Mouse (Mus musculus): ENCODE measurements around the gene Fkbp8. TPM values are rescaled to one million over a fixed set of nuclear protein-coding genes. Genes with fewer than 3 reads are reported as not detected.

The Fkbp8 gene
- polyA plus RNA-seq, 1 experiment: 256 TPM

DNA sequence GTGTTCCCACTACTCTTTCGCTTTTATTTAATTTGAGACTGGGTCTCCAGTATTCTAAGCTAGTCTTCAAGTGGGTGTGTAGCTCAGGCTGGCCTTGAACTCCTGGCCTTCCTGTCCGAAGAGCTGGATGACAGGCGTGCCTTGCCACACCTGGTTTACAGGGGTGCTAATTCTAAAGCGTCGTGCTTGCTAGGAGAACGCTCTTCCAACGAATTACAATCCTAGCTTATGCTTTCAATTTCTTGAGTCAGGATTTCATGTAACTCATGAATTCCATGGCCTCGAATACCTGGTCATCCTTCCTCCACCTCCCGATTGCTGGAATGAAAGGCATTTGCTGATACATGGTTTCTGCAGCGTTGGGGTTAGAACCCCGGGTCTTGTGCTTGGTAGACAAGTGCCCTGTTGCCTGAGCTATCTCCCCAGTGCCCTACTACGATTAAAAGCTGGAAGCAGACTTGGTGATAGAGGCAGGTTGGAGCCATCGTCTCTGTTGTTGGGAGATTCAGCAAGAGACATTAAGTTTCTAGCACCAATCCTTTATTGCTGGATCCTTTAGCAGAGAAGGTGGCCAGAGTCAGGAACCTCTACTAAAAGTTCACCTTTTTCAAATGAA lies 766 bp downstream of the Fkbp8 start:
- Histone ChIP-seq H3K79me2 (ENCODE audit: control insufficient read depth, insufficient read depth) (peaks cover 38% of the 10 kb centered on the region), H3ac (ENCODE audit: control insufficient read depth, insufficient read length, low read depth) (peak overlapping the region; percentile 96)
- TF ChIP-seq USF1 (IDR thresholded peaks at IDR 0.05; ENCODE audit: low read depth): no peak
- TF ChIP-seq FOSL1 (IDR thresholded peaks at IDR 0.05; ENCODE audit: insufficient read depth, low read length, poor library complexity, severe bottlenecking): no peak
- TF ChIP-seq MYOD1 (IDR thresholded peaks at IDR 0.05; ENCODE audit: control insufficient read depth, insufficient read length, low read depth): no peak
- no peak for TF ChIP-seq MYOG (IDR thresholded peaks at IDR 0.05; ENCODE audit: control insufficient read depth, extremely low read depth, insufficient read length)
- no peak for TF ChIP-seq CTCF (IDR thresholded peaks at IDR 0.05; ENCODE audit: control insufficient read depth, insufficient read depth, insufficient read length)
- no peak for TF ChIP-seq CEBPB (IDR thresholded peaks at IDR 0.05; ENCODE audit: low read depth)
- TF ChIP-seq MAX (IDR thresholded peaks at IDR 0.05): no peak

DNA sequence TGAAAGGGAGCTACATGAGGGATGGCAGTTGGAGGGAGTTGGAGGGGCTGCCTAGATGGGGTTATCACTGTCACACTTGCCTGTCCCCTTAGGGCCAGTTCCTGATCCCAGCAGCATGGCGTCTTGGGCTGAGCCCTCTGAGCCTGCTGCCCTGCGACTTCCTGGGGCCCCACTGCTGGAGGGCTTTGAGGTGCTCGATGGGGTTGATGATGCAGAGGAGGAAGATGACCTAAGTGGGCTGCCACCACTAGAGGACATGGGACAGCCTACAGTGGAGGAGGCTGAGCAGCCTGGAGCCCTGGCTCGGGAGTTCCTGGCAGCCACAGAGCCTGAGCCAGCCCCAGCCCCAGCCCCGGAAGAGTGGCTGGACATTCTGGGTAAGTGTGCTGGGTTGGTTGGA lies 1.8 kb downstream of the Fkbp8 start:
- TF ChIP-seq MYOD1 (IDR thresholded peaks at IDR 0.05; ENCODE audit: control insufficient read depth, insufficient read length, low read depth): no peak
- TF ChIP-seq USF1 (IDR thresholded peaks at IDR 0.05; ENCODE audit: low read depth): no peak
- TF ChIP-seq CTCF (IDR thresholded peaks at IDR 0.05; ENCODE audit: control insufficient read depth, insufficient read depth, insufficient read length): no peak
- no peak for TF ChIP-seq FOSL1 (IDR thresholded peaks at IDR 0.05; ENCODE audit: insufficient read depth, low read length, poor library complexity, severe bottlenecking)
- no peak for TF ChIP-seq MYOG (IDR thresholded peaks at IDR 0.05; ENCODE audit: control insufficient read depth, extremely low read depth, insufficient read length)
- TF ChIP-seq CEBPB (IDR thresholded peaks at IDR 0.05; ENCODE audit: low read depth): no peak
- TF ChIP-seq MAX (IDR thresholded peaks at IDR 0.05): no peak
- peak overlapping the region; percentile 2 for H3ac ChIP-seq (ENCODE audit: control insufficient read depth, insufficient read length, low read depth)
- peaks cover 30% of the 10 kb centered on the region for H3K36me3 ChIP-seq (ENCODE audit: control insufficient read depth, insufficient read depth)
- peaks cover 24% of the 10 kb centered on the region for H3K79me3 ChIP-seq (ENCODE audit: low read depth)
- H3K4me3 ChIP-seq (ENCODE audit: insufficient read depth, poor library complexity, severe bottlenecking): no peak overlapping the region
- H3K27me3 ChIP-seq (ENCODE audit: control insufficient read depth, insufficient read depth, insufficient read length): no peaks in the 10 kb centered on the region
- peaks cover 38% of the 10 kb centered on the region for H3K79me2 ChIP-seq (ENCODE audit: control insufficient read depth, insufficient read depth)

More for the DNA sequence above, 766 bp downstream of the Fkbp8 start:
- H3K27me3 ChIP-seq (ENCODE audit: control insufficient read depth, insufficient read depth, insufficient read length): no peaks in the 10 kb centered on the region
- H3K4me3 ChIP-seq (ENCODE audit: insufficient read depth, poor library complexity, severe bottlenecking): peak overlapping the region; percentile 61
- peaks cover 22% of the 10 kb centered on the region for H3K36me3 ChIP-seq (ENCODE audit: control insufficient read depth, insufficient read depth)
- peaks cover 24% of the 10 kb centered on the region for H3K79me3 ChIP-seq (ENCODE audit: low read depth)

DNA sequence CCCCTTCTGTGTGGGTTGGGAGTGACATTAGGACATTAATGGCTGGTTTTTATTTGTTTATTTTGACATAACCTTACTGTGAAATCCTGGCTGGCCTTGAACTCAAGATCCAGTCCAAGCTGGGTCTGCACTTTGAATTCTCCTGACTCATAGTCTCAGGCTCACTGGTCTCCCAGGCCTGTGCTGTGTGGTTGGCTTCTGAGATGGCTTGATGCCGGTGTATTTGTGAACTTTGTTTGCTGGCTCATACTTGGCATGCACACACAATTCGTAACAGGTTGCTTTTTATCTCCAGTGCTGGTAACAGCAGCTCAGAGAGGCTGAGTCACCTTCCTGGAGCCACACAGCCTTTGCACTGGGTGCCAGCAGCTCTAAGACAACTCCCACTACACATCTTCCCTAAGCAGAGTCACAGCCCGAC lies 2.2 kb downstream of the Fkbp8 start:
- H3K36me3 ChIP-seq (ENCODE audit: control insufficient read depth, insufficient read depth): peaks cover 31% of the 10 kb centered on the region
- no peak overlapping the region for H3ac ChIP-seq (ENCODE audit: control insufficient read depth, insufficient read length, low read depth)
- H3K79me2 ChIP-seq (ENCODE audit: control insufficient read depth, insufficient read depth): peaks cover 38% of the 10 kb centered on the region
- TF ChIP-seq MYOG (IDR thresholded peaks at IDR 0.05; ENCODE audit: control insufficient read depth, extremely low read depth, insufficient read length) (no peak), CTCF (IDR thresholded peaks at IDR 0.05; ENCODE audit: control insufficient read depth, insufficient read depth, insufficient read length) (no peak)
- H3K79me3 ChIP-seq (ENCODE audit: low read depth): peaks cover 24% of the 10 kb centered on the region
- H3K4me3 ChIP-seq (ENCODE audit: insufficient read depth, poor library complexity, severe bottlenecking): no peak overlapping the region
- H3K27me3 ChIP-seq (ENCODE audit: control insufficient read depth, insufficient read depth, insufficient read length): no peaks in the 10 kb centered on the region

DNA sequence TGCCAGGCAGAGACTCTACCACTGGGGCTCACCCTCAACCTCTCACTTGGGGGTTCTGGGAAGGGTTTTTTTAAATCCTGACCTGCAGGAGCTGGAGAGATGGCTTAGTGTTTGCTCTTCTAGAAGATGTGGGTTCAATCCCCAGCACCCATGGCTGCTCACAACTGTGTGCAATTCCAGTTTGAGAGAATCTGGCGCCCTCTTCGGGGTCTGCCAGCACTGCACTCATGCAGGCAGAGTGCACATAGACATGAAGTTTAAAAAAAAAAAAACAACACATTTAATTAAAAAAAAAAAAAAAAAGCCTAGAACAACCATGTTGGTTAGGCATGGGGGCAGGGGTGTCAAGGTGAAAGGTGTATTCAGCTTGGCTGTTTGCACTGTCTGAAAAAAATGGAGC lies 2.8 kb downstream of the Fkbp8 start:
- no peaks in the 10 kb centered on the region for H3K27me3 ChIP-seq (ENCODE audit: control insufficient read depth, insufficient read depth, insufficient read length)
- TF ChIP-seq CTCF (IDR thresholded peaks at IDR 0.05; ENCODE audit: control insufficient read depth, insufficient read depth, insufficient read length) (no peak), USF1 (IDR thresholded peaks at IDR 0.05; ENCODE audit: low read depth) (no peak)
- peaks cover 34% of the 10 kb centered on the region for H3K36me3 ChIP-seq (ENCODE audit: control insufficient read depth, insufficient read depth)
- H3K79me3 ChIP-seq (ENCODE audit: low read depth): peaks cover 24% of the 10 kb centered on the region
- peaks cover 38% of the 10 kb centered on the region for H3K79me2 ChIP-seq (ENCODE audit: control insufficient read depth, insufficient read depth)
- H3K4me3 ChIP-seq (ENCODE audit: insufficient read depth, poor library complexity, severe bottlenecking): no peak overlapping the region
- H3ac ChIP-seq (ENCODE audit: control insufficient read depth, insufficient read length, low read depth): no peak overlapping the region

DNA sequence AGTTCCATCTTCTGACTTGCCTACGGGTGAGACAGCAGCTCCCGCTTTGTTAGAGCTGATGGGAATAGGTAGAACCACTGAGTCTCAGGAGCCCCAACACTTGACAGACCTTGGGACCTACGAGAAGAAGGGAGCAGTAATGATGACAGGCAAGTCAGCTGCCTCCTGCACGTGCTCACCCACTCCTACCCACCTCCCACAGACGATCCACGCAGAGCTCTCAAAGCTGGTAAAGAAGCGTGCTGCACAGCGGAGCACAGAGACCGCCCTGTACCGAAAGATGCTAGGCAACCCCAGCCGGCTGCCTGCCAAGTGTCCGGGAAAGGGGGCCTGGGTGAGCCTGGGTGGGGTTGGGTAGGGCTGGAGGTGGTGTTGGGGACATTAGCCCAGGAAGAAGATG lies 6.8 kb downstream of the Fkbp8 start:
- no peak overlapping the region for H3ac ChIP-seq (ENCODE audit: control insufficient read depth, insufficient read length, low read depth)
- TF ChIP-seq MAX (IDR thresholded peaks at IDR 0.05) (no peak), MYOG (IDR thresholded peaks at IDR 0.05; ENCODE audit: control insufficient read depth, extremely low read depth, insufficient read length) (no peak), CTCF (IDR thresholded peaks at IDR 0.05; ENCODE audit: control insufficient read depth, insufficient read depth, insufficient read length) (no peak), FOSL1 (IDR thresholded peaks at IDR 0.05; ENCODE audit: insufficient read depth, low read length, poor library complexity, severe bottlenecking) (no peak), USF1 (IDR thresholded peaks at IDR 0.05; ENCODE audit: low read depth) (no peak), CEBPB (IDR thresholded peaks at IDR 0.05; ENCODE audit: low read depth) (no peak), MYOD1 (IDR thresholded peaks at IDR 0.05; ENCODE audit: control insufficient read depth, insufficient read length, low read depth) (no peak)
- H3K79me2 ChIP-seq (ENCODE audit: control insufficient read depth, insufficient read depth): peaks cover 15% of the 10 kb centered on the region
- H3K36me3 ChIP-seq (ENCODE audit: control insufficient read depth, insufficient read depth): peaks cover 49% of the 10 kb centered on the region
- H3K79me3 ChIP-seq (ENCODE audit: low read depth): peaks cover 10% of the 10 kb centered on the region
- no peak overlapping the region for H3K4me3 ChIP-seq (ENCODE audit: insufficient read depth, poor library complexity, severe bottlenecking)
- no peaks in the 10 kb centered on the region for H3K27me3 ChIP-seq (ENCODE audit: control insufficient read depth, insufficient read depth, insufficient read length)

DNA sequence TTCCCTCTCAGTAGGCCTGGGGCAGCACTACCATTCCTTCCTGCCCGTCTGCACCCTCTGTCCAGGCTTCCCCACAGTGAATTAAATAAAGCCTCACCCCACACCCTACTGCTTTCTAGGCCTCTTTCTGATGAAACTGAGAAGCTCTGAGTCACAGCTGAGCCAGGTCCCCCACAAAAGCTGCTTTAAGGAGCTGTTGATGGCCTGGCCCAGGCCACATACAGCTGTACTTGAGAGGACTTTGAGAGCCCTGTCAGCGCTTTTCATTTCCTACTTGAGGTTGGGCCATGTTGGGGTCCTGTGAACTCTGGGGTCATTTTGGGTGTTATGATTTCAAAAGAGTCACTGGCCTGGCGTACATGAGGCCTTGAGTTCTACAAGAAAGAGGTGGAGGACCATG lies 7.7 kb downstream of the Fkbp8 start:
- peaks cover 14% of the 10 kb centered on the region for H3K79me2 ChIP-seq (ENCODE audit: control insufficient read depth, insufficient read depth)
- H3K79me3 ChIP-seq (ENCODE audit: low read depth): peaks cover 11% of the 10 kb centered on the region
- H3K36me3 ChIP-seq (ENCODE audit: control insufficient read depth, insufficient read depth): peaks cover 42% of the 10 kb centered on the region
- H3K27me3 ChIP-seq (ENCODE audit: control insufficient read depth, insufficient read depth, insufficient read length): no peaks in the 10 kb centered on the region
- H3K4me3 ChIP-seq (ENCODE audit: insufficient read depth, poor library complexity, severe bottlenecking): no peak overlapping the region
- no peak for TF ChIP-seq FOSL1 (IDR thresholded peaks at IDR 0.05; ENCODE audit: insufficient read depth, low read length, poor library complexity, severe bottlenecking)
- no peak for TF ChIP-seq USF1 (IDR thresholded peaks at IDR 0.05; ENCODE audit: low read depth)
- no peak for TF ChIP-seq MYOD1 (IDR thresholded peaks at IDR 0.05; ENCODE audit: control insufficient read depth, insufficient read length, low read depth)
- no peak for TF ChIP-seq MAX (IDR thresholded peaks at IDR 0.05)
- no peak for TF ChIP-seq CTCF (IDR thresholded peaks at IDR 0.05; ENCODE audit: control insufficient read depth, insufficient read depth, insufficient read length)
- no peak for TF ChIP-seq CEBPB (IDR thresholded peaks at IDR 0.05; ENCODE audit: low read depth)
- no peak for TF ChIP-seq MYOG (IDR thresholded peaks at IDR 0.05; ENCODE audit: control insufficient read depth, extremely low read depth, insufficient read length)
- no peak overlapping the region for H3ac ChIP-seq (ENCODE audit: control insufficient read depth, insufficient read length, low read depth)
